Mouse (Mus musculus) forebrain, embryonic 11.5 days (tissue): Measurements from ENCODE around the gene Wdr63. TPM values are rescaled to one million over a fixed set of nuclear protein-coding genes. Genes with fewer than 3 reads are reported as not detected.
"Not testable (repeated sequence)": the region's sequence is repeated elsewhere in the genome, so short reads cannot be mapped to it uniquely, and the experiment has no call there.

ENCODE experiments used
- ATAC-seq: fragments of 200-750 bp; cut with Nextera tagmentation; replicated peaks from 2 replicates; pipeline ENCODE4 v1.8.0; 2017; ENCODE audit warnings: moderate TSS enrichment; ENCODE audit not compliant: low FRiP score
- DNase-seq: peaks from one replicate; pipeline ENCODE4 v3.0.0-alpha.2; 2017; ENCODE audit warnings: low spot score
- H3K27ac ChIP-seq: fragments of 300-500 bp; sonication (generic); 2 replicates; pipeline ENCODE4 v1.5.1; 2014; ENCODE audit warnings: low read depth, low read length
- H3K27me3 ChIP-seq: fragments of 300-500 bp; sonication (generic); 2 replicates; pipeline ENCODE4 v1.6.1; 2014; ENCODE audit warnings: mild to moderate bottlenecking, low read length, mixed read lengths; ENCODE audit not compliant: control insufficient read depth, insufficient read depth
- H3K36me3 ChIP-seq: fragments of 300-500 bp; sonication (generic); 2 replicates; pipeline ENCODE4 v1.6.1; 2014; ENCODE audit warnings: mild to moderate bottlenecking, low read length, moderate library complexity, mixed read lengths; ENCODE audit not compliant: control insufficient read depth, insufficient read depth
- H3K4me1 ChIP-seq: fragments of 300-500 bp; sonication (generic); replicated peaks from 2 replicates; pipeline ENCODE4 v1.6.1; 2014; ENCODE audit warnings: low read length, mixed read lengths; ENCODE audit not compliant: control insufficient read depth, insufficient read depth
- H3K4me2 ChIP-seq: fragments of 300-500 bp; sonication (generic); 2 replicates; pipeline ENCODE4 v1.6.1; 2014; ENCODE audit warnings: low read depth, mild to moderate bottlenecking, low read length, moderate library complexity, mixed read lengths; ENCODE audit not compliant: severe bottlenecking
- H3K4me3 ChIP-seq: fragments of 300-500 bp; sonication (generic); 2 replicates; pipeline ENCODE4 v1.5.1; 2014; ENCODE audit warnings: low read depth, low read length
- H3K9ac ChIP-seq: fragments of 300-500 bp; sonication (generic); 2 replicates; pipeline ENCODE4 v1.6.1; 2014; ENCODE audit warnings: low read length
- H3K9me3 ChIP-seq: fragments of 300-500 bp; sonication (generic); 2 replicates; pipeline ENCODE4 v1.6.1; 2016; ENCODE audit warnings: low read length, mixed read lengths; ENCODE audit not compliant: control insufficient read depth
- WGBS: fragments of 180-500 bp; shearing (Covaris S2); extraction: QIAGEN DNeasy Blood & Tissue Kit; methylation state at CpG from one replicate; pipeline ENCODE4 v1.1.7; 2014; 5-methylcytosine and 5-hydroxymethylcytosine counted together
- polyA plus RNA-seq: library from polyadenylated mRNA; unstranded; fragments of >200 nt; fragmentation: Nextera tagmentation; extraction: Ambion mirVana; gene quantifications from 2 replicates; pipeline ENCODE4 v1.2.1, GENCODE M21; 2014

Wdr63 gene
- polyA plus RNA-seq, 1 experiment from 2014 or later = 0.09 TPM

- 77% methylated on average over 19 of the region's 20 CpGs for WGBS
- H3K27ac ChIP-seq = no peak overlapping the region
- ATAC-seq (no peak), DNase-seq (no peak)
- no peaks in the 10 kb centered on the region for H3K27me3 ChIP-seq
- H3K9ac ChIP-seq = no peak overlapping the region
- H3K4me2 ChIP-seq = no peak overlapping the region
- H3K4me1 ChIP-seq = no peaks in the 10 kb centered on the region
- no peaks in the 10 kb centered on the region for H3K9me3 ChIP-seq
- H3K4me3 ChIP-seq = no peak overlapping the region
- no peaks in the 10 kb centered on the region; the same call in 1 of the 2 replicates for H3K36me3 ChIP-seq
Observed at GRCm38 (mm10) chr3:146009859-146010645, 97.9 kb downstream of the Wdr63 start.

GRCm38 (mm10) chr3:146007872-146008271 is 100.1 kb downstream of the Wdr63 start:
- no peak for DNase-seq
- no peaks in the 10 kb centered on the region; the same call in 1 of the 2 replicates for H3K36me3 ChIP-seq
- no peaks in the 10 kb centered on the region for H3K27me3 ChIP-seq
- no peaks in the 10 kb centered on the region for H3K9me3 ChIP-seq
- no peak overlapping the region for H3K27ac ChIP-seq
- no peak overlapping the region for H3K9ac ChIP-seq
- no peak overlapping the region for H3K4me3 ChIP-seq
- H3K4me1 ChIP-seq = no peaks in the 10 kb centered on the region
- ATAC-seq = no peak
- H3K4me2 ChIP-seq = no peak overlapping the region
- WGBS = 87% methylated on average over 6 of the region's 6 CpGs

GRCm38 (mm10) chr3:146004347-146005051 is 103.4 kb downstream of the Wdr63 start:
- Histone ChIP-seq H3K9me3 (no peaks in the 10 kb centered on the region), H3K4me2 (no peak overlapping the region), H3K9ac (no peak overlapping the region), H3K27ac (no peak overlapping the region), H3K36me3 (peaks cover 4% of the 10 kb centered on the region; the same call in 1 of the 2 replicates), H3K4me3 (no peak overlapping the region), H3K4me1 (no peaks in the 10 kb centered on the region), H3K27me3 (no peaks in the 10 kb centered on the region)
- ATAC-seq = no peak
- 95% methylated on average over 14 of the region's 14 CpGs for WGBS
- no peak for DNase-seq

DNA sequence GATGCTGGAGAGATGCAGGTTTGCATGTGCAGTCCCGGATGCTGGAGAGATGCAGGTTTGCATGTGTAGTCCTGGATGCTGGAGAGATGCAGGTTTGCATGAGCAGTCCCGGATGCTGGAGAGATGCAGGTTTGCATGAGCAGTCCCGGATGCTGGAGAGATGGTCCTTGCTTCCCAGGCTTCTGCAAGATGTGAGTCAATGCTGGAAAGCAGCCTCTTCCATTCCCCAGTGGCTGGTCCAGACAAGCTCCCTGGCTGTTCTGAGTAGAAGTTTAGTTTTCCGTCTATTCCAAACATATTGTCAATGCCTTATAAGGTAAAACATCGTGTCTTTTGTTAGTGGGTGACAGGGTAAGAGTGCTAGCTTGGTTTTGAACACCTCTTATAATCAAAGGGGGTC is 111.4 kb downstream of the Wdr63 start:
- not testable (repeated sequence) for H3K36me3 ChIP-seq, H3K9ac ChIP-seq, DNase-seq, H3K4me3 ChIP-seq, H3K4me1 ChIP-seq, H3K4me2 ChIP-seq, ATAC-seq, H3K27ac ChIP-seq, H3K9me3 ChIP-seq, H3K27me3 ChIP-seq
- WGBS = 86% methylated on average over 5 of the region's 5 CpGs

DNA sequence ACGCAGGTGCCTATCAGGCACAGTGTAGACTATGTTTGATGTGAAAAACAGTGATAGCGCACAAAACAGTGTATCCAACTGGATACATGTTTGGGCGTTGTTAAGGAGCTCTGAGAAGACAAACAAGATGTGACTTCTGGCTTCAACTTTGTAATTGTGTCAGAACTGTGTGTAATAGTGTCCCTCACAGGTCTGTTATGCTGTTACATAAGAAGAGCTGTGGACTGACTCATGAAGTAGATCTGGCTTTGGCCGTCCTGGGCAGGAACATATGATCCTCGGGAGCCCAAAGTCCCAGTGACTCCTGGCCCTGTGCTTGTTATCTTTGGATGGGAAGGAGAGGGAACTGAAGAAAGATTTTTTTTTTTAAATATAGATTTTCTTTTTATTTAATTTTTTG is 112.4 kb downstream of the Wdr63 start:
- no peaks in the 10 kb centered on the region for H3K36me3 ChIP-seq
- WGBS = 89% methylated on average over 5 of the region's 5 CpGs
- H3K9me3 ChIP-seq = no peaks in the 10 kb centered on the region
- H3K27ac ChIP-seq = no peak overlapping the region
- H3K9ac ChIP-seq = no peak overlapping the region
- H3K4me1 ChIP-seq = no peaks in the 10 kb centered on the region
- no peak overlapping the region for H3K4me2 ChIP-seq
- ATAC-seq (no peak), DNase-seq (no peak)
- no peaks in the 10 kb centered on the region for H3K27me3 ChIP-seq
- H3K4me3 ChIP-seq = no peak overlapping the region

DNA sequence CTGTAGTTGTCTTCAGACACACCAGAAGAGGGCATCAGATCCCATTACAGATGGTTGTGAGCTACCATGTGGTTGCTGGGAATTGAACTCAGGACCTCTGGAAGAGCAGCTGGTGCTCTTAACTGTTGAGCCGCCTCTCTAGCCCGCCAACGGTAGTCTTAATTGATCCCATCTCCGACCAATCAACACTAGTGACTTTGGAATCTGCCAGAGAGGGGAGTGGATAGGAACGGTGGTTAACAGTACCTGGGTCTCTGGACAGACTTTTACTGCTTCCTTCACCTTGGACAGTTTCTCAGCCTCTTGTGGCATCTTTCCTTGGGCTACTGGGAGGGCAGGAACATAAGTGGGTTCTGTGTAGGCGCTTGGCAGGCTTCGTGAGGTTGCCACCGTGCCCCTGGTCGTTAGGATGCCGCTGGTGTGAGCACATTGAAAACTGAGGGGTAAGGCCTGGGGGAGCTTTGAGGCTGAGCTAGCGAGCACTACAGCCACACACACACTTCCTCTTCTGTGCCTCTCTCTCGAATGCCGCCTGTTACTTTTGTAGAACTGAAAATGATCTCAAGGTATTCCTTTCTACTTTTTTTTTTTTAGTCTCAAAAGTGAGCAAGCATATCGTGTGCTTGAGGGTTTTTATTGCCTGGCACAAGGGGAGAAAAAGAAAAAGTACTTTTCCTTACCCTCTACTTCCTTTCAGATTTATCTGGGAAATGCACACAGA is 114.3 kb downstream of the Wdr63 start:
- no peak for DNase-seq
- no peak overlapping the region for H3K27ac ChIP-seq
- no peak overlapping the region for H3K4me2 ChIP-seq
- H3K36me3 ChIP-seq = no peaks in the 10 kb centered on the region
- no peak for ATAC-seq
- H3K27me3 ChIP-seq = peaks cover 2% of the 10 kb centered on the region
- H3K9me3 ChIP-seq = no peaks in the 10 kb centered on the region
- H3K4me1 ChIP-seq = 0 out of 2 replicates have a peak, but pooled peaks cover 2% of the 10 kb centered on the region
- H3K9ac ChIP-seq = no peak overlapping the region
- no peak overlapping the region for H3K4me3 ChIP-seq
- 86% methylated on average over 14 of the region's 14 CpGs for WGBS

- Histone ChIP-seq H3K4me3 (no peak overlapping the region), H3K9ac (no peak overlapping the region), H3K27me3 (peaks cover 6% of the 10 kb centered on the region), H3K36me3 (no peaks in the 10 kb centered on the region), H3K4me2 (no peak overlapping the region), H3K27ac (no peak overlapping the region), H3K9me3 (no peaks in the 10 kb centered on the region), H3K4me1 (0 out of 2 replicates have a peak, but pooled peaks cover 2% of the 10 kb centered on the region)
- DNase-seq (no peak), ATAC-seq (no peak)
- WGBS = 91% methylated on average over 10 of the region's 10 CpGs
Observed at GRCm38 (mm10) chr3:145992796-145993195, 115.1 kb downstream of the Wdr63 start.

GRCm38 (mm10) chr3:145991976-145992730 is 115.8 kb downstream of the Wdr63 start:
- Histone ChIP-seq H3K9ac (no peak overlapping the region), H3K4me2 (no peak overlapping the region), H3K36me3 (no peaks in the 10 kb centered on the region), H3K4me1 (0 out of 2 replicates have a peak, but pooled peaks cover 2% of the 10 kb centered on the region), H3K27me3 (peaks cover 6% of the 10 kb centered on the region), H3K4me3 (no peak overlapping the region), H3K9me3 (no peaks in the 10 kb centered on the region), H3K27ac (no peak overlapping the region)
- no peak for ATAC-seq
- WGBS = 84% methylated on average over 10 of the region's 10 CpGs
- no peak for DNase-seq
